Mouse (Mus musculus): ENCODE measurements around the gene C1rl. TPM values are rescaled to one million over a fixed set of nuclear protein-coding genes. Genes with fewer than 3 reads are reported as not detected.
A peak's percentile ranks its signal among the peaks of the same experiment; 100 is the strongest.
"Not testable (repeated sequence)": the region's sequence is repeated elsewhere in the genome, so short reads cannot be mapped to it uniquely, and the experiment has no call there.

C1rl gene
- polyA plus RNA-seq, 1 experiment, result 0.89 TPM

DNA sequence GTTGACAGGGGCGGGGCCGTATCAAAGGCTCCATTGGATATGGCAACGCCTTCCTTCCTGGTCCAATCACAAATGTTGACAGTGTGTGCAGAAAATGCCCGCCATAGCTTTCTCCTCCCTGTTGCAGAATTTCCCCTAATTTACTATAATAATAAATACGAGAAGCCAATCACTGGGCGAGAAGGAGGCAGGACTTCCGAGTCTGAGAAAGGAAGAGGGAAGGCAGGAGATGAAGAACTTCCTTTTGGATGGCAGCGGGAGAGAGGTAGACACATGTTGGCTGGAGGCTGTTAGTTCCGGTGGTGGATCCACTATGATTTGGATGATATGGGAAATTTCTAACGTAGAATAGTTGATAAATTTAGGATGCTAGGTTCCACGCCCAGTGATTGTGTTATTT lies 18.3 kb upstream of the C1rl start:
- Histone ChIP-seq H3K4me3 (ENCODE audit: control insufficient read depth, low read depth, low read length) (no peak overlapping the region; the same call in 1 of the 2 replicates), H3K27ac (ENCODE audit: control insufficient read depth, insufficient read depth, low read depth, low read length) (no peak overlapping the region), H3K4me1 (ENCODE audit: control insufficient read depth, insufficient read depth, low read length) (peaks cover 2% of the 10 kb centered on the region; the same call in 1 of the 2 replicates), H3K27me3 (ENCODE audit: control insufficient read depth, insufficient read depth, low read length) (no peaks in the 10 kb centered on the region), H3K36me3 (ENCODE audit: control insufficient read depth, insufficient read depth, low read length) (no peaks in the 10 kb centered on the region)
- TF ChIP-seq CTCF (IDR thresholded peaks at IDR 0.05; ENCODE audit: control insufficient read depth, insufficient read depth, insufficient replicate concordance, low read depth, low read length) (no peak), POLR2A (IDR thresholded peaks at IDR 0.05; ENCODE audit: control insufficient read depth, low read depth, low read length) (no peak)

- H3K4me3 ChIP-seq (ENCODE audit: control insufficient read depth, low read depth, low read length); H3K27ac ChIP-seq (ENCODE audit: control insufficient read depth, insufficient read depth, low read depth, low read length); H3K27me3 ChIP-seq (ENCODE audit: control insufficient read depth, insufficient read depth, low read length); H3K4me1 ChIP-seq (ENCODE audit: control insufficient read depth, insufficient read depth, low read length); H3K36me3 ChIP-seq (ENCODE audit: control insufficient read depth, insufficient read depth, low read length): not testable (repeated sequence)
Observed at GRCm38 (mm10) chr6:124475335-124476075, 17.4 kb upstream of the C1rl start.

DNA sequence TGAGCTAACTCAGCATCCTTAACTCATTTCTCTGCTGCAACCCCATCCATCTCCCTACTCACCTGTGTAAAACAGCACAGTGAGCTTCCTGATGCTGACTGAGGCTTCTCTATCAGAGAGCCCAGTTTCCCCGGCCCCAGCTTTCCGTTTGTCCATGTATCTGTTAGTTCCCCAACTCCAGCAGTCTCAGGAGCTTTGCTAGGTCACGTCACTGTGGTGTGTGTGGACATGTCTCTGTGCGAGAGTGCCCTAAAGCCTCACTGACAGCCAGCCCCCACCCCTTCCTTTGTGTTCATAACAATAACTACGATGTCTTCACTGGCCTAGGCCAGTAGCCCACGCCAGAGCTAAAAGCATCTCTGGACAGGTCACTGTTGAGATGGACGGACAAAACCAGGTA lies 16.7 kb upstream of the C1rl start:
- no peaks in the 10 kb centered on the region for H3K27me3 ChIP-seq (ENCODE audit: control insufficient read depth, insufficient read depth, low read length)
- H3K36me3 ChIP-seq (ENCODE audit: control insufficient read depth, insufficient read depth, low read length), result no peaks in the 10 kb centered on the region
- peaks cover 2% of the 10 kb centered on the region; the same call in 1 of the 2 replicates for H3K4me1 ChIP-seq (ENCODE audit: control insufficient read depth, insufficient read depth, low read length)
- no peak for TF ChIP-seq POLR2A (IDR thresholded peaks at IDR 0.05; ENCODE audit: control insufficient read depth, low read depth, low read length)
- TF ChIP-seq CTCF (IDR thresholded peaks at IDR 0.05; ENCODE audit: control insufficient read depth, insufficient read depth, insufficient replicate concordance, low read depth, low read length), result no peak
- H3K4me3 ChIP-seq (ENCODE audit: control insufficient read depth, low read depth, low read length), result no peak overlapping the region
- H3K27ac ChIP-seq (ENCODE audit: control insufficient read depth, insufficient read depth, low read depth, low read length), result no peak overlapping the region

DNA sequence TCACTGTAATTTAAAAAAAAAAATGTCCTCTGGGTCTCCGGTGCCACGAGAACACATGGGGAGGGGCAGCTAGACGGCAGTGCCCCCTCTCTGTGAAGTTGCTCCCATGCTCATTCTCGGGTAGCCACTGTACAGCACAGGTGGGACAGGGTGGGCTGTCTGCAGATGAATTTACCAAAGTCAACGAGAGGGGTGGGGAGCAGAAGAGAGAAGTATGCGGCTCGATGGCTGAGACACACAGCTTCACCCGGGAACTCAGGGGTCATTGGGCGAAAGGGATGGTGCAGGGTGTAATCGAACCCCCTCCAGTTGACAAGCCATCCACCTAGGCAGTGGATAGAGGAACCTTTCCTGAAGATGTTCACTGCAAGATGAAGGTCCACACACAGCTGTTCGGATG lies 16.1 kb upstream of the C1rl start:
- Histone ChIP-seq H3K4me3 (ENCODE audit: control insufficient read depth, low read depth, low read length) (no peak overlapping the region), H3K27ac (ENCODE audit: control insufficient read depth, insufficient read depth, low read depth, low read length) (no peak overlapping the region; the same call in 1 of the 2 replicates)
- TF ChIP-seq CTCF (IDR thresholded peaks at IDR 0.05; ENCODE audit: control insufficient read depth, insufficient read depth, insufficient replicate concordance, low read depth, low read length), result no peak
- TF ChIP-seq POLR2A (IDR thresholded peaks at IDR 0.05; ENCODE audit: control insufficient read depth, low read depth, low read length), result no peak

DNA sequence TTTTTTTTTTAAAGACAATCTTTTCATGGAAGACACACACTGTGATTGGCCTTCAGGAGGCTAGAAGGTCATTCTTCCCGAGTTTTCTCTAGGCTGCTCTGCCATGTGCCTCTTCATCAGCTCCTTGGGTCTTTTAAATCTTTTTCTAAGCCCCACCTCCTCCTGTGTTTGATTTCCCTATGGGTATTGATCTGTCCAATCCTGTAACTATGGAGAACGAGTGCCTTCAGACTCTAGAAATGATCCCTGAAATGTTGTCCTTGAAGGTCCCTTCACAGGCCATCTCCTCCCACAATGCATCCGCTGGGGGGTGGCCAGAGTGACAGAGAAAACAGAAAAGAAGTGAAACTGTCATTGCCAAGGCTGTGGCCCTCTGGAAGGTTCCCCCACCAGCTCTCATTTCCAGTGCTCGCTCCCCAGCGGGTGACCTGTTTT lies 15.7 kb upstream of the C1rl start:
- TF ChIP-seq POLR2A (IDR thresholded peaks at IDR 0.05; ENCODE audit: control insufficient read depth, low read depth, low read length), result no peak
- no peak for TF ChIP-seq CTCF (IDR thresholded peaks at IDR 0.05; ENCODE audit: control insufficient read depth, insufficient read depth, insufficient replicate concordance, low read depth, low read length)
- no peaks in the 10 kb centered on the region for H3K27me3 ChIP-seq (ENCODE audit: control insufficient read depth, insufficient read depth, low read length)
- H3K4me1 ChIP-seq (ENCODE audit: control insufficient read depth, insufficient read depth, low read length), result peaks cover 2% of the 10 kb centered on the region; the same call in 1 of the 2 replicates
- H3K27ac ChIP-seq (ENCODE audit: control insufficient read depth, insufficient read depth, low read depth, low read length), result peak overlapping the region; percentile 63
- H3K4me3 ChIP-seq (ENCODE audit: control insufficient read depth, low read depth, low read length), result no peak overlapping the region
- H3K36me3 ChIP-seq (ENCODE audit: control insufficient read depth, insufficient read depth, low read length), result no peaks in the 10 kb centered on the region

More for the DNA sequence above, 16.1 kb upstream of the C1rl start:
- Histone ChIP-seq H3K4me1 (ENCODE audit: control insufficient read depth, insufficient read depth, low read length) (peaks cover 2% of the 10 kb centered on the region; the same call in 1 of the 2 replicates), H3K27me3 (ENCODE audit: control insufficient read depth, insufficient read depth, low read length) (no peaks in the 10 kb centered on the region), H3K36me3 (ENCODE audit: control insufficient read depth, insufficient read depth, low read length) (no peaks in the 10 kb centered on the region)

DNA sequence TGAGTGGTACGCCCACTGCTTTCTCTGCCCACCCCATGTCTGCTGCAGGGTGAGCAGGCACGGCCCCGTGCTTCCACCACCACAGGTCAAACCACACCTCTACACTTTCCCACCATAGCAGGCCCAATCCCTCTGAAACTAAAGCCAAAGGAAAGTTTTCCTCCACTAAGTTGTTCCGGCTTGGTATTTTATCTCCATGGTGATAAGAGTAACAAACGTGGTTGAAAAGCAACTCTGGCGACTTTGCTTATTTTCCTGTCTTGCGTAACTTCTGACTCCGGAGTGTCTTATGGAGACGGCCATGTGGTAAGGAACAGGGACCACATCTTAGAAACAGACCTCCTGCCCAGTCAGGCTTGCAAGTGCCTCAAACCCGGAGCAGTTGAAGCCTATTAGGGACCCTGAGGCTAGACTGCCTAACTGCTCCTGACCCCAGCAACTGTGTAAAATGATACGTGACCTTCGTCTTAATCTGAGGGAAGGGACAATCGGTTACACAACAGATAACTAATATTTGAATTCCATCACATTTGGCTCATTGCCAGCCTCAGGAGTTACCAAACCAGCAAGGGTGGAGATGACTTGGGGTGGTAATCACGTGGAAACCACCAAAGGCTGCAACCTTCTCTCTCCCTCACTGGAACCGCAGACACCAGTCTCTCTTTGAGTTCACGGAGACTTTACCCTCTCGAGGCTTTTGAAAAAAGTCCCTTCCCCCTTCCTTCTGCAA lies 14.8 kb upstream of the C1rl start:
- Histone ChIP-seq H3K4me3 (ENCODE audit: control insufficient read depth, low read depth, low read length) (no peak overlapping the region), H3K27me3 (ENCODE audit: control insufficient read depth, insufficient read depth, low read length) (no peaks in the 10 kb centered on the region), H3K4me1 (ENCODE audit: control insufficient read depth, insufficient read depth, low read length) (peaks cover 2% of the 10 kb centered on the region; the same call in 1 of the 2 replicates), H3K27ac (ENCODE audit: control insufficient read depth, insufficient read depth, low read depth, low read length) (peak overlapping the region; percentile 76), H3K36me3 (ENCODE audit: control insufficient read depth, insufficient read depth, low read length) (no peaks in the 10 kb centered on the region)
- TF ChIP-seq CTCF (IDR thresholded peaks at IDR 0.05; ENCODE audit: control insufficient read depth, insufficient read depth, insufficient replicate concordance, low read depth, low read length) (no peak), POLR2A (IDR thresholded peaks at IDR 0.05; ENCODE audit: control insufficient read depth, low read depth, low read length) (no peak)

DNA sequence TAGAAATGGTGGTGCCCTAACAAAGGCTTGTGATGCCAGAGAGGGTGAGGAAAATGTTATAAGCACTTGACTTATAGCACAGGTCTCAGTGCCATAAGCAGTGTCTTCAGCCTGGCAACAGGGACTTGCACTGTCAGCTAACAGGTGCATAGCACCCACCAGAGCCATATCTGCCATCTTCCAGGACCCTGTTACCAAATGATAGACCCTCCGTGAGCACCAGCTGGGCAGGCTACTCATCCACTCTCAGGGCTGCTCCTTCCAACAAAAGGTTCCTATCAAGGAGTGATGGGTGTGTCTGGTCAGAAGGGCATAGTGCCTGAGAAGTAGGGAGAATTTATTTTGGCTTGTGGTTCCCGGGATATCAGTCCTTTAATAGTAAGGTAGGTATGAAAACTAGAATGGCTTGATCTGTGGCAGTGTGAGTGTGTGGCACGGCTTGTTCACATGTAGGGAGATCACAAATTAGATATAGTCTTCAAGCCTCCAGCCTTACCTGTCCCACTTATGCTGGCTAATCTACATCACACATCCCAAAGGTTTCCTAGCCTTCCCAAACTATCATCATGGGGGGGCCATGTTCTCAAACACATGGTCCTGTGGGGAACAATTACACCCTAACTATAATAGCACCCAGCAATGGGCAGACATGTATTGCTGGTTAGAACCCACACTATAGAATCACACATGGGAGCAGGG lies 13.9 kb upstream of the C1rl start:
- TF ChIP-seq POLR2A (IDR thresholded peaks at IDR 0.05; ENCODE audit: control insufficient read depth, low read depth, low read length) (no peak), CTCF (IDR thresholded peaks at IDR 0.05; ENCODE audit: control insufficient read depth, insufficient read depth, insufficient replicate concordance, low read depth, low read length) (no peak)
- no peaks in the 10 kb centered on the region for H3K36me3 ChIP-seq (ENCODE audit: control insufficient read depth, insufficient read depth, low read length)
- peak overlapping the region; percentile 76 for H3K27ac ChIP-seq (ENCODE audit: control insufficient read depth, insufficient read depth, low read depth, low read length)

More for the DNA sequence above, 13.9 kb upstream of the C1rl start:
- H3K27me3 ChIP-seq (ENCODE audit: control insufficient read depth, insufficient read depth, low read length), result no peaks in the 10 kb centered on the region
- peaks cover 2% of the 10 kb centered on the region; the same call in 1 of the 2 replicates for H3K4me1 ChIP-seq (ENCODE audit: control insufficient read depth, insufficient read depth, low read length)
- no peak overlapping the region for H3K4me3 ChIP-seq (ENCODE audit: control insufficient read depth, low read depth, low read length)

All from testis, adult 2 months (tissue).